ENCODE assay signal across 8 mouse cellular contexts in genomic region chr3:121814413-121814864, GRCm38 (mm10). TPM values are rescaled to one million over a fixed set of nuclear protein-coding genes. Genes with fewer than 3 reads are reported as not detected.
DNase-seq lines count a peak whose midpoint lies in the region; ATAC-seq and TF ChIP-seq lines count a peak whose summit lies in the region.

No protein-coding gene starts in this region.

- H3K4me2 ChIP-seq in forebrain, embryonic 13.5 days, result peak overlapping the region; percentile 73
- H3K4me2 ChIP-seq in kidney, embryonic 16.5 days (replicated peaks; ENCODE audit: low read depth, low read length), result peak overlapping the region; percentile 74
- H3K4me2 ChIP-seq in midbrain, embryonic 14.5 days (ENCODE audit: low read length), result peak overlapping the region; percentile 79

- no peaks in the 10 kb centered on the region for H3K4me1 ChIP-seq in testis, adult 2 months (ENCODE audit: control insufficient read depth, insufficient read depth, low read length)
- H3K4me1 ChIP-seq in forebrain, embryonic 13.5 days, result peaks cover 27% of the 10 kb centered on the region
- peaks cover 17% of the 10 kb centered on the region for H3K4me1 ChIP-seq in kidney, embryonic 16.5 days (ENCODE audit: insufficient read depth, low read length)
- H3K4me1 ChIP-seq in midbrain, embryonic 14.5 days (ENCODE audit: control insufficient read depth, insufficient read depth, low read length), result peaks cover 12% of the 10 kb centered on the region; the same call in 1 of the 2 replicates

- no peaks in the 10 kb centered on the region for H3K9me3 ChIP-seq in forebrain, embryonic 13.5 days (replicated peaks)
- no peaks in the 10 kb centered on the region for H3K9me3 ChIP-seq in kidney, embryonic 16.5 days (ENCODE audit: low read length)
- H3K9me3 ChIP-seq in midbrain, embryonic 14.5 days (ENCODE audit: control insufficient read depth, low read length), result no peaks in the 10 kb centered on the region

- TF ChIP-seq CTCF in testis, adult 2 months (IDR thresholded peaks at IDR 0.05; ENCODE audit: control insufficient read depth, insufficient read depth, insufficient replicate concordance, low read depth, low read length), result no peak

- DNase-seq in testis, postnatal 10 days (ENCODE audit: low spot score), result no peak
- no peak for DNase-seq in midbrain, embryonic 14.5 days
- DNase-seq in left cerebral cortex, adult 8-10 months (ENCODE audit: low spot score in 2 of 2), result no peak
- no peak for DNase-seq in gastrocnemius, postnatal 25 days
- no peak for DNase-seq in gastrocnemius, postnatal 10 days

- H3K9ac ChIP-seq in forebrain, embryonic 13.5 days, result peak overlapping the region; percentile 91
- peak overlapping the region; percentile 96 for H3K9ac ChIP-seq in kidney, embryonic 16.5 days (replicated peaks; ENCODE audit: low read length)
- H3K9ac ChIP-seq in midbrain, embryonic 14.5 days (replicated peaks; ENCODE audit: low read length), result peak overlapping the region; percentile 86

- H3K36me3 ChIP-seq in testis, adult 2 months (ENCODE audit: control insufficient read depth, insufficient read depth, low read length), result no peaks in the 10 kb centered on the region
- H3K36me3 ChIP-seq in forebrain, embryonic 13.5 days (ENCODE audit: poor library complexity, severe bottlenecking), result no peaks in the 10 kb centered on the region
- H3K36me3 ChIP-seq in kidney, embryonic 16.5 days (ENCODE audit: insufficient read depth, low read length), result no peaks in the 10 kb centered on the region
- no peaks in the 10 kb centered on the region for H3K36me3 ChIP-seq in midbrain, embryonic 14.5 days (ENCODE audit: control insufficient read depth, insufficient read depth, low read length)

- H3K4me3 ChIP-seq in testis, adult 2 months (ENCODE audit: control insufficient read depth, low read depth, low read length), result peak overlapping the region; percentile 96
- H3K4me3 ChIP-seq in forebrain, embryonic 13.5 days, result peak overlapping the region; percentile 81
- peak overlapping the region; percentile 94 for H3K4me3 ChIP-seq in kidney, embryonic 16.5 days (ENCODE audit: low read length)
- H3K4me3 ChIP-seq in midbrain, embryonic 14.5 days (replicated peaks; ENCODE audit: low read depth, low read length), result peak overlapping the region; percentile 76

- peak overlapping the region; percentile 84 for H3K27ac ChIP-seq in testis, adult 2 months (ENCODE audit: control insufficient read depth, insufficient read depth, low read depth, low read length)
- peak overlapping the region; percentile 97 for H3K27ac ChIP-seq in forebrain, embryonic 13.5 days
- H3K27ac ChIP-seq in kidney, embryonic 16.5 days (ENCODE audit: low read length), result peak overlapping the region; percentile 99
- H3K27ac ChIP-seq in midbrain, embryonic 14.5 days (replicated peaks; ENCODE audit: low read depth, low read length), result peak overlapping the region; percentile 97

- no peak for ATAC-seq in forebrain, embryonic 13.5 days
- no peak; the same call in 1 of the 2 replicates for ATAC-seq in kidney, embryonic 16.5 days (ENCODE audit: low FRiP score, low TSS enrichment)
- ATAC-seq in midbrain, embryonic 14.5 days (ENCODE audit: low FRiP score, low TSS enrichment), result no peak

- no peak for TF ChIP-seq POLR2A in testis, adult 2 months (IDR thresholded peaks at IDR 0.05; ENCODE audit: control insufficient read depth, low read depth, low read length)

- no peaks in the 10 kb centered on the region for H3K27me3 ChIP-seq in testis, adult 2 months (ENCODE audit: control insufficient read depth, insufficient read depth, low read length)
- no peaks in the 10 kb centered on the region for H3K27me3 ChIP-seq in forebrain, embryonic 13.5 days
- no peaks in the 10 kb centered on the region for H3K27me3 ChIP-seq in kidney, embryonic 16.5 days (ENCODE audit: insufficient read depth, low read length)
- no peaks in the 10 kb centered on the region for H3K27me3 ChIP-seq in midbrain, embryonic 14.5 days (ENCODE audit: control insufficient read depth, insufficient read depth, low read length)

- WGBS in forebrain, embryonic 13.5 days, result under 1% methylated on average over 27 of the region's 28 CpGs
- WGBS in kidney, embryonic 16.5 days, result 0% methylated on average over 26 of the region's 28 CpGs
- WGBS in midbrain, embryonic 14.5 days, result under 1% methylated on average over 28 of the region's 28 CpGs

RNA-seq across cellular contexts. Expression of gene Abcd3, which starts 0.7 kb away (rescaled TPM):
- 2.9 and 4.2 TPM in 2 replicates for polyA plus RNA-seq in testis, adult 2 months (2012; rRNA removed)
- polyA plus RNA-seq in forebrain, embryonic 13.5 days (2015; fragmentation: Nextera tagmentation; extraction: Ambion mirVana), result 60.1 and 64.1 TPM in 2 replicates
- polyA plus RNA-seq in kidney, embryonic 16.5 days (2015; fragmentation: Nextera tagmentation; extraction: Ambion mirVana), result 77.1 and 82.6 TPM in 2 replicates
- 59.1 and 75.1 TPM in 2 replicates for polyA plus RNA-seq in midbrain, embryonic 14.5 days (2014; fragmentation: Nextera tagmentation; extraction: Ambion mirVana)
- total RNA-seq in left cerebral cortex, adult 8-10 months (2022), result 10 to 100 TPM; 47.5 to 52.6 (median 50.6) TPM
- 10 to 100 TPM; 40.1 to 42.3 TPM for total RNA-seq in gastrocnemius, postnatal 25 days (2021)
- total RNA-seq in gastrocnemius, postnatal 10 days (2021), result 10 to 100 TPM; 29.5 to 34.8 TPM

Comparison
In these comparisons a context has a peak if more than half of its experiments do, and no peak if none do; other contexts are left out.
1. RNA of gene Abcd3, which starts 0.7 kb away (polyA plus RNA-seq): 77.1 to 82.6 TPM in kidney, embryonic 16.5 days, 59.1 to 75.1 TPM in midbrain, embryonic 14.5 days and 60.1 to 64.1 TPM in forebrain, embryonic 13.5 days; 2.9 to 4.2 TPM in testis, adult 2 months; every median in the first group is over 10 times any median in the second.
2. Peak in every context shown above with its lines, with median percentiles within 50 percentile points of each other: H3K27ac ChIP-seq, H3K4me3 ChIP-seq, H3K4me2 ChIP-seq and H3K9ac ChIP-seq.